Mouse (Mus musculus) left cerebral cortex, postnatal 36 days (tissue): ENCODE measurements around the gene Lcp1. TPM values are rescaled to one million over a fixed set of nuclear protein-coding genes. Genes with fewer than 3 reads are reported as not detected.

Experiments
- DNase-seq, 2 experiments: peaks; one replicate each; pipeline ENCODE4 v3.0.0; 2021 to 2022; ENCODE audit warnings: low spot score in 2 of 2, mixed read lengths in 1 of 2
- intact Hi-C: fragments of 180-260 bp; cut with DNase I; formaldehyde crosslinking; loops from one replicate; pipeline ENCODE4 v1.15.1; 2025
- total RNA-seq, 2 experiments: library from RNA; stranded (reverse); gene quantifications; 2 replicates each; pipeline ENCODE4 v1.2.3; 2021

Lcp1 gene
- total RNA-seq, 2 experiments from 2014 or later = 6.2 to 9.0 TPM

DNA sequence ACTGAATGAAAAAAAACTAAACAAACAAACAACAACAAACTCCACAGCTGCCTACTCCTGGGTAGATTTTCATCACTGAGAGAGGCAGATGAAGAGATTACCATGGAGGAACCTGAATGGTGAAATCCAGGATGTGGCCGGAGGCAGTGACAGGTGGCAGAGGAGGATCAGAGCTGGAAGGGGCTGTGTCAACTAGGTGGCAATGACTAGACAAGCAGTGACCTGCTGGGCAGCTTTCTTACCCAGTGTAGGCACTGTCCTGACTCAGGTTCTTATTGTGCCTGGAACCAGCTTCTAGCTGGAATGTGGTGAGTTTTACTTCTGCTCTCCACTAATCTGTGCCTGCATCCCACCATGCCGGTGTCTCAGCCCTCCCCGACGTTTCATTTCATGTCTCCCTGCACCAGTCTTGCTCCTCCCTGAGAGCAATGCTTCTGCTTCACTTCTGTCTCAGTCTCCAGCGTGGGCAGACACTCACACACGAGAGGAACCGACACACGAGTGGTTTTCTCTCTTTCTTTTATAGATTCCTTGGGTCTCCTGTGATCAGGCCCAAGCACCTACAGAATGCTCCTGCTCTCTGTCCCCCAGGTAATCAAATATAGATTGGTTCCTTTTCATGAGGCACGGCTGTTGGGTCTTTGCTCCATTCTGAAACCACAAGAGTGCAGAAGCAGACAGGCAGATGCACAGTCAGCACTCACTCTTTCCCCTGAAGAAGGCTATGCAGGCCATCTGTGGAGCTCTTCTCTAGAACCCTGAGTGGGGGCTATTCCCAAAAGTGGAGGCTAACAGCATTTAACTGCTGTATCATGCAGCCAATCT lies 44.0 kb downstream of the Lcp1 start:
- intact Hi-C loops = loop anchor here (5.0 kb wide), 1 partner anchor 43 kb away; the partner anchor contains the start of genes Lcp1 and Lrrc63

GRCm38 (mm10) chr14:75175781-75176180 lies 44.9 kb downstream of the Lcp1 start:
- intact Hi-C loops = no loop called here
- DNase-seq = no peak

More for the DNA sequence above, 44.0 kb downstream of the Lcp1 start:
- DNase-seq = no peak

DNA sequence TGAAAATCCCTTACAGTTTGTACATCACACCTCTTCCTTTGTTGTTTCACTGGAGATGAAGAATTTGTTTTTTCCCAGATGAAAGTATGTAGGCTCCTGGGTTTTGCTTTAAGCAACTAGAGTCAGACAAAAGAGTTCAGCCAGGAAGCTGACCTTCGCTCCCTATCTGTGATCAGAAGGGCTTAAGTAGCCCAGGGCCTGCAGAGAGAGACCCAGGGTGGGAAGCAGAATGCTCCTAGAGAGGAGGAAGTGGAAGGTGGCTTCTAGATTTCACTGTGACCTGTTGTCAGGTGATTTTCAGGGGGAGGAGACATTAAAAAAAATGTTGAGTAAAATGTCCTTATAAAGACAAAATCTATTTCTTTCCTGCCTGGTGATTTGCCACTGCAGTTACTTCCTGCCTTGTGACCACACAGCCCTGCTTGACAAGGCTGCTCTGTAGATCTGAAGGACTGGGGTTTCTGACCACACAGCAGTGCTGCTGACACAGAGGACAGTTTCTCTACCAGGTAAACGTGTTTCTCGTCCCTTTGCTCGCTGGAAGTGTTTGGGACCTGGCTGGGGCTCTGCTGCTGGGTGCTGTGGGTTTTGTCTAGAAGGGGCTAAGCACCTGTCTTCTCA lies 45.6 kb downstream of the Lcp1 start:
- no peak for DNase-seq
- intact Hi-C loops = no loop called here

GRCm38 (mm10) chr14:75177400-75177799 lies 46.5 kb downstream of the Lcp1 start:
- DNase-seq = no peak
- intact Hi-C loops = no loop called here

DNA sequence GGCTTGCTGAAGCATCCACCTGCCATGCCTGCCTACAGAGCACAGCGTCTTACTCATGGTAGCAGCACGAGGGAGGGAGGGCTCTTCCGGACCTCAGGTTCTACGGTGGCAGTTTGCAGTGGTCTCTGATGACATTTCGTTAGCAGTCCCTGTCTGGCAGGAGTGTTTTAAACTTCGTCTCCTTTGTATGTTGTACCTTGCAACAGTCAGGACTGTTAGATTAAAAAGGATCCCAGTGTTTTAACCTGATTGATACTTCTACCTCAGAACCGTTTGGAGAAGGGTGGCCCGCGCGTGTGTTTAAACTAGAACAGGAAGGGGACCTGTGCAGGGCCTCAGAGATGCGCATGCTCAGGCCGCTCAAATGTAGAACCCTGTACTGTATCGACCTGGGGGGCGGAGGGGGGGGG lies 47.5 kb downstream of the Lcp1 start:
- no peak for DNase-seq
- intact Hi-C loops = no loop called here

DNA sequence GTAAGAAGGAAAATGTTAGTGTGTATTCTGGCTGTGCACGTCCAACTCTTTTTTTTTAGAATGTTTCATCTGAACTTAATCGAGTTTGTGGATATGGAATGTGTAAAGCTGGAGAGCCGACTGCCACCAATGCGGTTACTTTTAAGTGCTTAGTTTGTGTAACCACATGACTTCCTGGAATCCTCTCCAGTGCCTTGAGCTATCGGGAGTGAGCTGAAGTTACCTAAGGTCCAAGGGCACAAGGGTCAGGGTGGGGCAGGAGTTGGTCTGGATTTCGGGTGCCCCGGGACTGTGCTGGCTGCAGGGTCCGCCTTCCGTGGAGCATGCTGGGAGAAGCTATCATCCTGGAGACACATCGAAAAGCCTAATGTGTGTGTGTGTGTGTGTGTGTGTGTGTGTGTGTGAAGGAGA lies 47.9 kb downstream of the Lcp1 start:
- intact Hi-C loops = no loop called here
- no peak for DNase-seq

DNA sequence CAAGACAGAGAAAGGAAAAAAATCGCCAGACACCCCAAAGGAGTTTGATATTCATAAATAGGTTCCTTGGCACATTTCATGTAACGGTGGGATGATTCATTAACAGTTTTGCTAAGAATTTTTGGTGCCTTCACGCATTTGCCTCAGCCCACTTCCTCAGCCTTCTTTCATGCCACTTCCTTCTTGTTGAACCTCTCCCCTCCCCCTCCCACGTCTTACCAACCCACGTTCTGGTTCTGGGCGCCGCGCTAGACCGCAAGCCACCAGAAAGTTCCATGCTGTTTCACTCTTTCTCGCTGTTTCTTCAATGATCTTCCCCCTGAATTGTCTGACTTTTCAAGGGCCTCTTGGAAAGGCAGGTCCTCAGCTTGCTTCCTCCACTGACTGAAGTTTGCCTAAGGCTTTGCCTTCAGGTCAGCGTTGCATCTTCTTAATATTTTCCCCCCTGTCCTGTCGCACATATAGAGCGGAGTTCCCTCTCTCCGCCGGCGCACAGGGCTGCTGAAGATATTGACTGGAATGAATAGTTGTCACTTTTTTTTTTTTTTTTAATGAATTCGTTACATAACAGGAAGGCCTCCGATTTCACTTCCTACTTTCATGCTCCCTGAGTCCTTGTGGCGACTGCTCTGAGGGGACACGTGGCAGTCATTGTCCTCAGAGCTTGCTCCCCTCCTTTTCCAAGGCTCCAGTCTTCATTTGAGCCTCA lies 48.5 kb downstream of the Lcp1 start:
- intact Hi-C loops = no loop called here
- DNase-seq = peak in 1 of 2 experiments; percentile 19

GRCm38 (mm10) chr14:75180551-75180978 lies 49.7 kb downstream of the Lcp1 start:
- DNase-seq = no peak
- intact Hi-C loops = no loop called here

GRCm38 (mm10) chr14:75181062-75181935 lies 50.4 kb downstream of the Lcp1 start:
- DNase-seq = no peak
- intact Hi-C loops = no loop called here

DNA sequence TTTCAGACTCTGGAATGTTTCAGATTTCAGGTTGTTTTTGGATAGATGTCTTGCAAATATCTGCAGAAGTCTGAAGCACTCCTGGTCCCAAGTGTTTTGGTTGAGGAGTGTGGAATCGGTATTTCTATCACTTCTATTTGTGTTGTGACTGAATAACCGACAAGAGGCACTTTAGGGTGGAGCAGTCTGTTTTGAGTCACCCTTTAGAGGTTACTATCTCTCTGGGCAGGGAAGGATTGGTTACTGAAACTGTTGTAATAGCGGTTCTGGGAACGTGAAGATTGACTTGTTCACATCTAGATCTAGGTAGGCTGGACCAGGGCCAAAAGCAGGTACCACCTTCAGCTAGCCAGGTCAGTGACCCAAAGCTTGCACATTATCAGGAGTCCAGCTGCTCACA lies 51.5 kb downstream of the Lcp1 start:
- DNase-seq = no peak
- intact Hi-C loops = no loop called here

DNA sequence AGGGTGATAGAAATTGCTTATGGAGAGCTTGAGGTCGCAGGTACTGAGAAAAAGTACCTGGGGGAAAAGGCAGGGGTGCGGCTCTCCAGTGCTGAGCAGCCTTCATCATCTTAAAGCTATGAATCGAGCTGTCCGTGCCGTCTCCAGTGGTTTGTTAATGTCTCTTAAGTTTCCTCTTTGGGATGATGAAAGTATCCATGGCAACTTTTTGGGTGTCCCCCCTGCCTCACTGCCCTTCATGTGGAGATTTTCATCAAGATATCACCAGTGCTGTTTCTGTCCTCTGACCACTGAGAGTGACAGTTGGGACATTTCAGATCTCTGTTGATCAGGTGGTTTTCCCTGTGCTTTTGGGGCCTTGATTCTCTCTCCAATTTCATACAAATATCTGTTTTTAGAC lies 51.9 kb downstream of the Lcp1 start:
- intact Hi-C loops = no loop called here
- DNase-seq = no peak

- no peak for DNase-seq
Measured at GRCm38 (mm10) chr14:75184069-75184790, 53.3 kb downstream of the Lcp1 start.

DNA sequence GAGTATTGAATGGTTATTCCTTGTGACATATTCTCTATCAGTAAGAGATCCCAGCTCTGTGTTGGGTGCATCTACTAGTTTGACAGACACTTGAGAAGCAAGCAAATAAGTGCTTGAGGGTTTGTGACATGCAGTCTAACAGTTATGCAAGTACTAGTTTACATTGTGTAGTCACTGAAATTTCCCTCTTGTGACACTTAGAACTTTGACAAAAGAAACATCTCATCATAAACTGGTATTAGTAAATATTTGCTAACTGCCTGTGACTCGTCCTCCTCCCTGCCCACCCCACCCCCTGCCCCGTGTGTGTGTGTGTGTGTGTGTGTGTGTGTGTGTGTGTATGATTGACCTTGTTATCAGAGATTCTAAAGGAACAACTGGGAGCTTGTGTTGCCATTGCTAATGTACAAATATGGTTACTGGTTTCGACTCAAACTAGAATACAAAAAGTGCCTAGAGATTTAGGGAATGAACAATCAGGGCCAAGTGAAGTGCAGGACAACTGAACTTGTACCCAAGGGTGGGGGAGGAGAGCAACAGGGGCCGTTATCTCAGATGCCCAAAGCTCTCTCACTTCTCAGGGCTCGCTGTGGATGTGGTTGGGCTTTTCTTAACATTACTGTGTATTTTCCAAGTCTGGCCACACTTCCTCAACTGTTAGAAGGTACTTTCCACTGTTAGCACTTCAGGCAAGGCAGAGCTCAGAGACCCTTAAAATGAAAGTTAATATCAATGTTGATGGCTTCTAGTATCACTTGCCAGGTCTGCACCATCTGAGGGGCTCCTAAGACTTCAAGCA lies 55.1 kb downstream of the Lcp1 start:
- no peak for DNase-seq
- intact Hi-C loops = no loop called here

More at GRCm38 (mm10) chr14:75184069-75184790, 53.3 kb downstream of the Lcp1 start:
- intact Hi-C loops = no loop called here

- DNase-seq = no peak
- intact Hi-C loops = no loop called here
Measured at GRCm38 (mm10) chr14:75186858-75187415, 56.0 kb downstream of the Lcp1 start.

GRCm38 (mm10) chr14:75188521-75188920 lies 57.6 kb downstream of the Lcp1 start:
- no peak for DNase-seq

GRCm38 (mm10) chr14:75189031-75189430 lies 58.1 kb downstream of the Lcp1 start:
- no peak for DNase-seq
- intact Hi-C loops = no loop called here

More at GRCm38 (mm10) chr14:75188521-75188920, 57.6 kb downstream of the Lcp1 start:
- intact Hi-C loops = no loop called here

- intact Hi-C loops = no loop called here
- DNase-seq = no peak
Measured at GRCm38 (mm10) chr14:75190683-75191082, 59.8 kb downstream of the Lcp1 start.

DNA sequence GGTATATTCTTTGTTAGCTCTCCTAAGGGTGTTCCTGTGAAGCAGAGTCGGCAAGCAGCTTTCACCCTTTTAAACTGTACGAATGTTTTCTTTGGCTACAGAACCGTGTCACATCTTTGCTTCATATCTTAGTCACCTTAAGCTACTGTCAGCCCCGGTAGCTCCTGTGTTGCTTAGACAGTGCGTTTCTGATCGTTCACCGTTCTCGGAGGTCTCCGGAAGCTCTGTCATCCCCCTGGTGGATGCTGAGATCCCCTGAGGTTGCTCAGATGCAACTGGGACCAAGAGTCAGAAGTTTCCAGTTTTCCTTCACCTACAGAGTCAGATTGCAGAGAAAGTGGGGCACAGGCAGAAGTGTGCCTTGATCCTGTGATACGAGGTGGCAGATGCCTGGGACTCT lies 61.5 kb downstream of the Lcp1 start:
- DNase-seq = no peak
- intact Hi-C loops = no loop called here
